Mouse (Mus musculus) MEL (cell line): ENCODE measurements around the gene Akap5. TPM values are rescaled to one million over a fixed set of nuclear protein-coding genes. Genes with fewer than 3 reads are reported as not detected.

Experiments
- DNase-seq: peaks from one replicate; pipeline ENCODE4 v3.0.0; 2011; ENCODE audit warnings: low read depth, low spot score
- H3K27ac ChIP-seq: 2 replicates; pipeline ENCODE4 v1.5.1; 2012; ENCODE audit warnings: low read depth, mild to moderate bottlenecking, control low read depth, low read length, moderate library complexity; ENCODE audit not compliant: control insufficient read depth
- H3K27me3 ChIP-seq, 2 experiments: fragments of 150-350 bp in 1 of 2; sonication (generic) in 1 of 2; 2 replicates each; pipeline ENCODE4 v1.6.1; 2012; ENCODE audit warnings: low read length in 2 of 2, mild to moderate bottlenecking in 2 of 2, improper control_type of control experiment in 1 of 2, moderate library complexity in 1 of 2; ENCODE audit not compliant: insufficient read depth in 2 of 2, control insufficient read depth in 1 of 2
- H3K36me3 ChIP-seq, 2 experiments: 2 replicates each; pipeline ENCODE4 v1.6.1; 2012 to 2014; ENCODE audit warnings: low read length in 2 of 2, improper control_type of control experiment in 1 of 2, inconsistent platforms in 1 of 2, mild to moderate bottlenecking in 1 of 2; ENCODE audit not compliant: insufficient read depth in 2 of 2, control insufficient read depth in 1 of 2
- H3K4me1 ChIP-seq, 2 experiments: fragments of 150-350 bp in 1 of 2; sonication (generic) in 1 of 2; 2 replicates each; pipeline ENCODE4 v1.6.1; 2012; ENCODE audit warnings: low read length in 2 of 2, improper control_type of control experiment in 1 of 2, mild to moderate bottlenecking in 1 of 2; ENCODE audit not compliant: insufficient read depth in 2 of 2, control insufficient read depth in 1 of 2
- H3K4me3 ChIP-seq, 2 experiments: fragments of 150-350 bp in 1 of 2; sonication (generic) in 1 of 2; 2 replicates each; pipeline ENCODE4 v1.5.1; 2012; ENCODE audit warnings: low read depth in 2 of 2, low read length in 2 of 2, mild to moderate bottlenecking in 2 of 2, moderate library complexity in 2 of 2, control low read depth in 1 of 2, improper control_type of control experiment in 1 of 2; ENCODE audit not compliant: control insufficient read depth in 1 of 2, insufficient read depth in 1 of 2
- H3K79me2 ChIP-seq: 2 replicates; pipeline ENCODE4 v1.6.1; 2012; ENCODE audit warnings: mild to moderate bottlenecking, low read length, moderate library complexity; ENCODE audit not compliant: control insufficient read depth, poor library complexity, insufficient read depth
- H3K9ac ChIP-seq: 2 replicates; pipeline ENCODE4 v1.6.1; 2012; ENCODE audit warnings: low read depth, mild to moderate bottlenecking, control low read depth, low read length, moderate library complexity; ENCODE audit not compliant: control insufficient read depth, poor library complexity, severe bottlenecking
- H3K9me3 ChIP-seq: fragments of 150-350 bp; sonication (generic); replicated peaks from 2 replicates; pipeline ENCODE4 v1.6.1; 2012; ENCODE audit warnings: mild to moderate bottlenecking, low read length, improper control_type of control experiment, moderate library complexity; ENCODE audit not compliant: insufficient read depth
- BHLHE40 ChIP-seq: IDR thresholded peaks from 2 replicates; pipeline ENCODE4 v1.6.1; 2012; ENCODE audit warnings: low read depth, mild to moderate bottlenecking, inconsistent platforms, low read length, improper control_type of control experiment, borderline replicate concordance
- CHD1 ChIP-seq: IDR thresholded peaks from 2 replicates; pipeline ENCODE4 v1.6.1; 2012; ENCODE audit warnings: low read depth, mild to moderate bottlenecking, inconsistent platforms, low read length, improper control_type of control experiment
- CHD2 ChIP-seq: IDR thresholded peaks from 2 replicates; pipeline ENCODE4 v1.6.1; 2011; ENCODE audit warnings: low read length, improper control_type of control experiment
- CTCF ChIP-seq, 3 experiments: IDR thresholded peaks in 2 of 3; conservative IDR thresholded peaks in 1 of 3; 2 replicates each; pipeline ENCODE4 v1.5.1; 2011 to 2012; ENCODE audit warnings: low read length in 3 of 3, low read depth in 2 of 3, mild to moderate bottlenecking in 2 of 3, improper control_type of control experiment in 1 of 3, inconsistent platforms in 1 of 3, mixed read lengths in 1 of 3, moderate library complexity in 1 of 3; ENCODE audit not compliant: control insufficient read depth in 1 of 3, insufficient read depth in 1 of 3, poor library complexity in 1 of 3, severe bottlenecking in 1 of 3
- E2F4 ChIP-seq: IDR thresholded peaks from 2 replicates; pipeline ENCODE4 v1.6.1; 2011; ENCODE audit warnings: low read depth, low read length, improper control_type of control experiment, borderline replicate concordance
- ELF1 ChIP-seq: IDR thresholded peaks from 2 replicates; pipeline ENCODE4 v1.6.1; 2014; ENCODE audit warnings: low read depth, mild to moderate bottlenecking, inconsistent platforms, low read length, improper control_type of control experiment, moderate library complexity
- ETS1 ChIP-seq: IDR thresholded peaks from 2 replicates; pipeline ENCODE4 v1.6.1; 2012; ENCODE audit warnings: low read depth, mild to moderate bottlenecking, inconsistent platforms, low read length, improper control_type of control experiment, moderate library complexity
- GABPA ChIP-seq: IDR thresholded peaks from 2 replicates; pipeline ENCODE4 v1.6.1; 2012; ENCODE audit warnings: low read depth, mild to moderate bottlenecking, inconsistent platforms, low read length, improper control_type of control experiment, moderate library complexity
- GATA1 ChIP-seq: IDR thresholded peaks from 2 replicates; pipeline ENCODE4 v1.6.1; 2011; ENCODE audit warnings: low read depth, low read length, improper control_type of control experiment
- HCFC1 ChIP-seq: IDR thresholded peaks from 2 replicates; pipeline ENCODE4 v1.6.1; 2012; ENCODE audit warnings: low read depth, mild to moderate bottlenecking, inconsistent platforms, low read length, improper control_type of control experiment, moderate library complexity
- KAT2A ChIP-seq: conservative IDR thresholded peaks from 2 replicates; pipeline ENCODE4 v1.6.1; 2012; ENCODE audit warnings: low read depth, low read length, improper control_type of control experiment, inconsistent platforms
- MAFK ChIP-seq: IDR thresholded peaks from 2 replicates; pipeline ENCODE4 v1.6.1; 2011; ENCODE audit warnings: low read depth, mild to moderate bottlenecking, low read length, improper control_type of control experiment, borderline replicate concordance
- MAX ChIP-seq: IDR thresholded peaks from 2 replicates; pipeline ENCODE4 v1.6.1; 2011; ENCODE audit warnings: low read length, improper control_type of control experiment
- MAZ ChIP-seq: IDR thresholded peaks from 2 replicates; pipeline ENCODE4 v1.6.1; 2012; ENCODE audit warnings: low read depth, mild to moderate bottlenecking, inconsistent platforms, low read length, improper control_type of control experiment
- MEF2A ChIP-seq: IDR thresholded peaks from 2 replicates; pipeline ENCODE4 v1.6.1; 2014; ENCODE audit warnings: low read depth, mild to moderate bottlenecking, inconsistent platforms, low read length, improper control_type of control experiment; ENCODE audit not compliant: poor library complexity, insufficient replicate concordance, severe bottlenecking; ENCODE audit errors: extremely low read depth
- MYC ChIP-seq: IDR thresholded peaks from 2 replicates; pipeline ENCODE4 v1.6.1; 2011; ENCODE audit warnings: low read depth, mild to moderate bottlenecking, low read length, improper control_type of control experiment, moderate library complexity
- NELFE ChIP-seq: IDR thresholded peaks from 2 replicates; pipeline ENCODE4 v1.6.1; 2011; ENCODE audit warnings: low read depth, low read length, improper control_type of control experiment
- POLR2A ChIP-seq, 2 experiments: IDR thresholded peaks; 2 replicates each; pipeline ENCODE4 v1.6.1; 2011 to 2012; ENCODE audit warnings: low read length in 2 of 2, mild to moderate bottlenecking in 2 of 2, control low read depth in 1 of 2, improper control_type of control experiment in 1 of 2, low read depth in 1 of 2, moderate library complexity in 1 of 2; ENCODE audit not compliant: control insufficient read depth in 1 of 2, insufficient read depth in 1 of 2, poor library complexity in 1 of 2
- POLR2AphosphoS2 ChIP-seq: IDR thresholded peaks from 2 replicates; pipeline ENCODE4 v1.6.1; 2011; ENCODE audit warnings: low read length, improper control_type of control experiment
- RAD21 ChIP-seq: IDR thresholded peaks from 2 replicates; pipeline ENCODE4 v1.6.1; 2011; ENCODE audit warnings: mild to moderate bottlenecking, low read depth, low read length, improper control_type of control experiment
- TBP ChIP-seq: IDR thresholded peaks from 2 replicates; pipeline ENCODE4 v1.8.0; 2011; ENCODE audit warnings: low read depth, low read length, improper control_type of control experiment
- TCF12 ChIP-seq: IDR thresholded peaks from 2 replicates; pipeline ENCODE4 v1.6.1; 2014; ENCODE audit warnings: low read depth, mild to moderate bottlenecking, inconsistent platforms, low read length, improper control_type of control experiment, moderate library complexity
- USF2 ChIP-seq, 2 experiments: IDR thresholded peaks; 2 replicates each; pipeline ENCODE4 v1.6.1; 2011 to 2012; ENCODE audit warnings: improper control_type of control experiment in 2 of 2, low read length in 2 of 2, borderline replicate concordance in 1 of 2, inconsistent platforms in 1 of 2, low read depth in 1 of 2, mild to moderate bottlenecking in 1 of 2; ENCODE audit not compliant: insufficient read depth in 1 of 2
- ZC3H11A ChIP-seq: IDR thresholded peaks from 2 replicates; pipeline ENCODE4 v1.6.1; 2012; ENCODE audit warnings: low read depth, mild to moderate bottlenecking, inconsistent platforms, low read length, improper control_type of control experiment
- ZKSCAN1 ChIP-seq: IDR thresholded peaks from 2 replicates; pipeline ENCODE4 v1.6.1; 2012; ENCODE audit warnings: low read depth, mild to moderate bottlenecking, inconsistent platforms, low read length, improper control_type of control experiment, moderate library complexity
- ZMIZ1 ChIP-seq: IDR thresholded peaks from 2 replicates; pipeline ENCODE4 v1.6.1; 2012; ENCODE audit warnings: low read depth, mild to moderate bottlenecking, inconsistent platforms, low read length, improper control_type of control experiment, moderate library complexity
- ZNF384 ChIP-seq: IDR thresholded peaks from 2 replicates; pipeline ENCODE4 v1.6.1; 2012; ENCODE audit warnings: low read depth, mild to moderate bottlenecking, inconsistent platforms, low read length, improper control_type of control experiment
- polyA plus RNA-seq, 2 experiments: library from polyadenylated mRNA; stranded (reverse) in 1 of 2; unstranded in 1 of 2; fragments of >175 nt in 1 of 2; fragments of >200 nt in 1 of 2; gene quantifications; 2 replicates each; pipeline versions ENCODE4 v1.2.1 to v1.2.4; 2012; ENCODE audit warnings: low replicate concordance in 2 of 2, low read depth in 1 of 2; ENCODE audit not compliant: insufficient read length in 2 of 2, insufficient read depth in 1 of 2, missing spikeins in 1 of 2
- total RNA-seq: library from RNA; depleted of rRNA; stranded (reverse); fragments of 300-350 nt; gene quantifications from 2 replicates; pipeline ENCODE4 v1.2.3, GENCODE M21; 2012

The Akap5 gene
- total and polyA plus RNA-seq, 3 experiments, result 0.65 to 0.69 TPM; not detected in 1

GRCm38 (mm10) chr12:76304199-76304598 is 20.5 kb upstream of the Akap5 start:
- H3K4me3 ChIP-seq, result no peak overlapping the region
- H3K4me1 ChIP-seq, result no peaks in the 10 kb centered on the region
- H3K27ac ChIP-seq, result no peak overlapping the region
- TF ChIP-seq ZKSCAN1 (no peak), RAD21 (no peak), TCF12 (no peak), POLR2A (IDR thresholded peaks at IDR 0.05; ENCODE audit: control insufficient read depth in 1 of 2, insufficient read depth in 1 of 2, low read depth in 1 of 2, low read length in 2 of 2, poor library complexity in 1 of 2) (no peak), USF2 (IDR thresholded peaks at IDR 0.05; ENCODE audit: borderline replicate concordance in 1 of 2, insufficient read depth in 1 of 2, low read depth in 1 of 2, low read length in 2 of 2) (no peak)
- TF ChIP-seq, all 39 proteins: peak for 0
- no peaks in the 10 kb centered on the region for H3K9me3 ChIP-seq
- H3K36me3 ChIP-seq, result peaks cover 5 to 37% of the 10 kb centered on the region in 2 experiments
- H3K9ac ChIP-seq, result no peak overlapping the region
- DNase-seq, result no peak
- no peaks in the 10 kb centered on the region for H3K27me3 ChIP-seq
- no peaks in the 10 kb centered on the region for H3K79me2 ChIP-seq

GRCm38 (mm10) chr12:76305107-76305506 is 19.6 kb upstream of the Akap5 start:
- Histone ChIP-seq H3K27me3 (no peaks in the 10 kb centered on the region), H3K36me3 (peaks cover 13 to 32% of the 10 kb centered on the region in 2 experiments), H3K27ac (no peak overlapping the region)

DNA sequence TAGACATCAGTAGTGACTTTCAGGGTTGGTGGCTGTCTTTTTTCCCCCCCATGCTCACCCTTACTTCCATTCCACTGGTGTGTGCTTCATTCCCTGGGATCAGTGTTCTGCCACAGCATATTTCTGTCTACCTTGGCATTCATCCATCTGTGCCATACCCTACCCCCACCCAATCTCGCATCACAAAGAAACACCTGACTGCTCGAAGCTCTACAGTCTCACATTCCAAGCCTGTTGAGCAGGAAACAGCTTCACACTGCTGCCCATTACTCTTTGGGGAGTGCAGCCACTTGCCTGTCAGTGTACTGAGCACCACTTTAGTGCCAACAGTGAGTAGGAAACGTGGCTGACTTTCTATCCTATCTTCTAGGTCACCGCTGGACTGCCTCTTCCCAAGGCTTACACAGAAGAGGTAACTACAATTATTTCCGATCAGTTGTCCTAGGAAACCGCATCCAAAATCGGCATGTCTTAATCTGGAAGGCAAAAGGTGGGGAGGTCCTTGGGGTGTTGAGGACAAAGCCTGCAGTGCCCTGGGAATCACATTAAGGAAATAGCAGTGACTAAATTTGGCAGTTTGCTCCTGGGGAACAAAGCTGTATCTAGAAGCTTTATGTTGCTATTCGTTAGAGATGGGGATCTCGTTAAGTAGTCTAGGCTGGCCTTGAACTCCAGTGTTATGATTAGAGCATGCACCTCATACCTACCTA is 17.7 kb upstream of the Akap5 start:
- no peak overlapping the region for H3K27ac ChIP-seq

More at GRCm38 (mm10) chr12:76305107-76305506, 19.6 kb upstream of the Akap5 start:
- Histone ChIP-seq H3K4me3 (no peak overlapping the region), H3K4me1 (peaks cover 0 to 3% of the 10 kb centered on the region in 2 experiments; a peak in 2 of 4 replicates), H3K9me3 (no peaks in the 10 kb centered on the region), H3K79me2 (no peaks in the 10 kb centered on the region), H3K9ac (no peak overlapping the region)
- DNase-seq, result no peak
- TF ChIP-seq POLR2A (IDR thresholded peaks at IDR 0.05; ENCODE audit: control insufficient read depth in 1 of 2, insufficient read depth in 1 of 2, low read depth in 1 of 2, low read length in 2 of 2, poor library complexity in 1 of 2) (no peak), MEF2A (no peak), ETS1 (no peak), BHLHE40 (no peak), NELFE (no peak), CHD1 (no peak), TBP (no peak), CHD2 (no peak)

More for the DNA sequence above, 17.7 kb upstream of the Akap5 start:
- no peak for DNase-seq
- Histone ChIP-seq H3K9ac (no peak overlapping the region), H3K27me3 (no peaks in the 10 kb centered on the region), H3K36me3 (peaks cover 14 to 26% of the 10 kb centered on the region in 2 experiments), H3K4me1 (peaks cover 0 to 3% of the 10 kb centered on the region in 2 experiments; a peak in 2 of 4 replicates), H3K4me3 (no peak overlapping the region), H3K9me3 (no peaks in the 10 kb centered on the region), H3K79me2 (no peaks in the 10 kb centered on the region)
- TF ChIP-seq TCF12, result no peak
- TF ChIP-seq MAZ, result no peak
- no peak for TF ChIP-seq ELF1
- TF ChIP-seq ZC3H11A, result no peak
- no peak for TF ChIP-seq GABPA
- TF ChIP-seq NELFE, result no peak
- no peak for TF ChIP-seq ZMIZ1
- TF ChIP-seq E2F4, result no peak
- no peak for TF ChIP-seq ZNF384
- no peak for TF ChIP-seq MYC
- TF ChIP-seq POLR2AphosphoS2, result no peak
- TF ChIP-seq CTCF (IDR thresholded peaks at IDR 0.05 in 2 of 3, conservative IDR thresholded peaks at IDR 0.05 in 1 of 3; ENCODE audit: control insufficient read depth in 1 of 3, insufficient read depth in 1 of 3, low read depth in 2 of 3, low read length in 3 of 3, poor library complexity in 1 of 3, severe bottlenecking in 1 of 3), result no peak
- no peak for TF ChIP-seq MAFK
- no peak for TF ChIP-seq MAX
- TF ChIP-seq KAT2A, result no peak
- TF ChIP-seq ZKSCAN1, result no peak
- TF ChIP-seq HCFC1, result no peak
- no peak for TF ChIP-seq GATA1
